Mouse (Mus musculus) liver, adult (tissue): ENCODE data around the gene Nktr.

Experiments
- GATA4 ChIP-seq: IDR thresholded peaks from 2 replicates; pipeline ENCODE4 v1.6.1; 2014; ENCODE audit warnings: mild to moderate bottlenecking, low read length; ENCODE audit not compliant: insufficient replicate concordance

Nktr gene

DNA sequence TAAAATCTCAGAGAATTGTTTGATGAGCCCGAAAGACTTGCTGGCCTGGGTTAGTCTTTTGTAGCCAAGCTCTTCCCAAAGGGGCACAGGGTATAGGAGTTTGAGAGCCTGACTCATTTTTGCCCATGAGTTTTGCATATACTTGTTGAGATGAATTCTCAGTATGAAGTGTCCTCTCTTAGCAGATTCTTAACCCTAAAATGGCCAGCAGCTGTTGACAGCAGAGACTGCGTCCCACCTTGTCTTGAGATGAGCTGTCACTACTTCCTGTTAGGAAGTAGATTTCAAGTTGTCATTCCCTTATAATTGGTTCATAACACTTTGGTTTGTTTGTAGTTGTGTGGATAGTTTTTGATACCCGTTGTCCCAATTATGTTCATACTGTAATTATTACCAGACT is 22.2 kb downstream of the Nktr start:
- no peak for TF ChIP-seq GATA4

GRCm38 (mm10) chr9:121744051-121744450 is 25.1 kb downstream of the Nktr start:
- TF ChIP-seq GATA4 = no peak

GRCm38 (mm10) chr9:121752774-121753173 is 33.8 kb downstream of the Nktr start:
- no peak for TF ChIP-seq GATA4

GRCm38 (mm10) chr9:121754624-121755023 is 35.7 kb downstream of the Nktr start:
- TF ChIP-seq GATA4 = no peak

DNA sequence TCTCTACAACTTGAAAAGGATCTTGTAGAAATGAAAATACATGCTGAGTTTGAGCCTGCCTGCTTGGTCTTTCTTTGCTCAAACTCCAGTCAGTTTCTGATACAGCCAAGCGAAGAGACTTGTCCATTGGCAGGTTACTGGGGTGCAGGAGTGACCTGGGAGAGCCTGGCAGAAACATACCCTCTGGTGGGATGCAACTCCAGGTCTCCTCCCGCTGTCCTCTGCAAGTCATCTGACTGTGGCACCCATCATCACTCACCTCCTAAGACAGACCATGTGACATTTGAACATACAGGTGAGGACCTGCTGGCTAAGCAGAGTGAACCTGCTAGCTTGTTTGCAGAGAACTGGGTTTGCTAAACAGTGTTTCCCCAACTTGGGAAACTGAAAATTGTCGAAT is 37.8 kb downstream of the Nktr start:
- no peak for TF ChIP-seq GATA4

GRCm38 (mm10) chr9:121757432-121757831 is 38.5 kb downstream of the Nktr start:
- TF ChIP-seq GATA4 = no peak

GRCm38 (mm10) chr9:121757835-121758814 is 39.2 kb downstream of the Nktr start:
- TF ChIP-seq GATA4 = no peak

DNA sequence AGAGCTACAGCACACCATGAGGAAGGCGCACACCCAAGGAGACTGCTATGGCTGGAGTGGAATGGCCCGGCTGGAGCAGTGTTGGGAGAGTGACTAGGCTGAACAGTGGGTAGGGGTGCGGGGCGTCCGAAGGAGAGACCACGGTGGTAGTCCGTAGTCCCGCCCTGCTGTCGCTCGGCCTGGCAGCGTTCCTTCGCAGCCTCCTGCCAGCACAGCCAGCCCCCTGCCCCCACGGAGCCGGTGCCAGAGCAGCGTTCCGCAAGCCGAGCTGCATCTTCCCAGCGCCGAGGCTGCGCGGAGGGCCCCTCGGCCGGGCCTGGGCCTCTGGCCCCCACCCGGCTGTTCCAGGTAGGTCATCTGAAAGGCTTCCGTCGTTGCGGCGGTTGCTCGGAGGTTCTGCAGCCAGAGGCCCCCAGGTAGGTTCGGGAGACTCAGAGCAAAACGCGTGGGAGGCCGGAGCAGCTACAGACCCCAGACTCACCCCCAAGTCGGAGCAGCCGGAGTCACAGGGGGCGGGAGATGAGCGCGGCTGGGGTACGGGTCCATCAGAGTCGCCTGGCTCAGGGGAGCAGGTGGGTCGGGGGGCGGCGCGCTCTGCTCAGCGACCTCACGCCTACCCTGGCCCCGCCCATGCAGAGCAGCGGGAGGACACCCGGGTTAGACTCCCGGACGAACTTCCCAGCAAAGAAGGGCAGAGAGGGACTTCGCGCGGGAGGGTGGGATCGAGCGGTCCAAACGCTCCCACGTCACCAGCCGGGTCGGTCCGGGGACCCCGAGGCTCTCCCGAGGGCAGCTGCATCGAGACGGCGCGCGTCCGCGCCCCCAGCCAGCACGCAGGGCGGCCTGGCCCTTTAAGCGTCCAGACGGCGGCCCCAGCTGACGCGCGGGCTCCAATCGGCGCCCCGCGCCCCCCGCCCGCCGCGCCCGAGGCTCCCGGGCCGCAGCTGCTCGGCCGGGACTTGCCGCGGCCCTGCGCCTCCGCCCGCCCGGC is 40.4 kb downstream of the Nktr start, which contains the start of gene Zfp651:
TSS of gene Zfp651 (plus strand) at position 240 of the 991 bp plus-strand sequence.
- TF ChIP-seq GATA4 = no peak

DNA sequence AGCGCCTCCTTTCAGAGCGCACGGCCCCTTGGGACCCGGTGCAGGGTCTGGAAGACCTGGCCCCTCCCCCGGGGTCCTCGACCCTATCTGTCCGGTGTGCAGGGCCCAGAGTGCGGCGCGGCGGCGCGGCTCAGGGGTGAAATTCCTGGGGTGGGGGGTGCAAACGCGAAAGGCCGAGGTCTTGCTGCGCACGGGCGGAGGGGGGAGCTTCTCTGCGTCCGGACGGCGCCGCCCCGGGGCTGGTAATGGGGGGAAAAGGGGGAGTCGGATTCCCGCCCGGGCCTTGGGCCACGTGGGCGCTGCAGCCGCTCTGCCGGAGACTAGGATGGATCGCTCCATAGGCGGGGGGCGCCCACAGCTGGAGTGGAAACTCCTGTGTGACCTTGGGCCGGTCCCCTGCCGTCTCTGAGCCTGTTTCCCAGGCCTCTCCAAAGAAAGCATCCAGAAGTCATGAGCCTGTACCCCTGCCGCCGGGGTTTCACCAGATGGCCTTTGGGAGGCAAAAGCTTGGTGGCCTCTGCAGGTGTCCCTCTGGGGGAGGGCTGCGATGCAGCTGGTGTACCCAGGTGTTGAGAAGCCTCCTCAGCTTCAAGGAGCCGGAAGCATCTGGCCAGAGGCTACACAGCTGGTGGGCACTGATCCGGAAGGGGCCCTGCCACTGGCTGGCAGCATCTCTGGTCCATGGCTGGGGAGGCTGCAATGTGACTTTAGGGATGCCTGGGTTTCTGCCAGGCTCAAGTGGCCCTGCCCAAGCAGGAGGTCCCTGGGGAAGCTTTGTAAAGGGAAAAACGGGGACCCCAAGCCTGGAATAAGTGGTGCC is 41.5 kb downstream of the Nktr start:
- no peak for TF ChIP-seq GATA4

DNA sequence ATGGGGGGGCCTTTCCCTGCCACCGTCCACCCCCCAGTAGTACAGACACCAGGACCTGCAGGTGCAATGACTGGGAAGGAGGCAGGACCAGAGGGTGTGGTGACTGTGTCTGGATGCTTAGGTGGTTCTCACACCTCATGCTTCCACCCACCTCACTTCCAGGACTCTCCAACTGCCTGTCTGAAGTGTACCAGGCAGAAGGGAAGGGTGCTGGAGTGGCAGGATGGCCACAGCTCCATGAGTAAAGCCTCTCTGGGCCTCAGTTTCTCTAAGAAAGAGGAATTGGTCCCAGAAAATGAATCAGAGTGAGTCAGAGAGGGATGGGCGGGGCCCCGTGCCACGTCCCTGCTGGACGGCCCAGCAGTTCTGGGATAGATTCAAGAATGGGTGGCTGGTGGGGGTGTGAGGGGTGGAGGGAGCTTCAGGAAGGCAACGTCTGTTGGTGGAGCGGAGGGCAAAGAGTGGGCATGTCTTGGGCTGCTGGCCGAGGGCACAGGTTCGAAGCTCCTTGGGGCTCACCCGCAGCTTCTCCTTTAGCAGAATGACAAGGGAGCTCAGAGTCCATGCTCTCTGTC is 42.2 kb downstream of the Nktr start:
- no peak for TF ChIP-seq GATA4

GRCm38 (mm10) chr9:121761787-121762186 is 42.8 kb downstream of the Nktr start:
- no peak for TF ChIP-seq GATA4

DNA sequence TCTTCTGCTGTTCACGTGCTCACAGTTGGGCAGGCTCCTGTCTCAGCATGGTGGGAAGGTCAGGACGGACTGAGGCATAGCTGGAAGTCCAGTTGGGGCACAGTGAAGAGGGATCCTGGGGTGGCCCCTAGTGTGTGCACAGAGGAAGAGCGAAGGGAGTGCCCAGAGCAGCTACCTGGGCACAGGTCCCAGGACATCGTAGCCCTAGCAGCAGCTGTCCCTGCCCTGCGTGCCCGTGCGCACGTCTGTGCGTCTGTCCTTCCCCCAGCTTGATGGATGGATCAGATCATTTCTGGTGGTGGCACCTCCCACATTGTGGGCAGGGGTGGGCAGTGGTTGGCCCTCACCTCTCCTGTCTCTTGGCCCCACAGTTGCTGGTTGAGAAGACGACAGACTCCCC is 43.3 kb downstream of the Nktr start:
- no peak for TF ChIP-seq GATA4

DNA sequence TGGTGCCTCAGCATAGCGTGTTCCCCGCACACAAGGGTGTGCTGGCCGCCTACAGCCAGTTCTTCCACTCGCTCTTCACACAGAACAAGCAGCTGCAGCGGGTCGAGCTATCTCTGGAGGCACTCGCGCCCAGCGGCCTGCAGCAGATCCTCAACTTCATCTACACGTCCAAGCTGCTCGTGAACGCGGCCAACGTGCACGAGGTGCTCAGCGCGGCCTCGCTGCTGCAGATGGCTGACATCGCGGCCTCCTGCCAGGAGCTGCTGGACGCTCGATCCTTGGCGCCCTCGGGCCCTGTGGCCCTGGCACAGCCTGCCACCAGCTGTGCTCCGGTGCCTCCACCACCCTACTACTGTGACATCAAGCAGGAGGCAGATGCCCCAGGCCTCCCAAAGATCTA is 43.8 kb downstream of the Nktr start:
- TF ChIP-seq GATA4 = no peak

DNA sequence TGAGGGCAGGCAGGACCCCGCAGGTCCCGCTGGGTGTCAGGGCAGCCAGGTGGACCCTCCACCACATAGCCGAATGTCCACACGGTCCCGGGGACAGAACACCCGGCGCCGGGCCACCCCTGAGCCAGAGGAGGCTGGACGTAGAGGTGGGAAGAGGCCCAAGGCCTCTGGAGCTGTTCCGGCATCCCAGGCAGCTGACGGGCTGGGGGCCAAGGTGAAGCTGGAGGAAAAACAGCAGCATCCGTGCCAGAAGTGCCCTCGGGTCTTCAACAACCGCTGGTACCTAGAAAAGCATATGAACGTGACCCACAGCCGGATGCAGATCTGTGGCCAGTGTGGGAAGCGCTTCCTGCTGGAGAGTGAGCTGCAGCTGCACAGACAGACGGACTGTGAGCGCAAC is 44.7 kb downstream of the Nktr start:
- no peak for TF ChIP-seq GATA4

GRCm38 (mm10) chr9:121765166-121765855 is 46.3 kb downstream of the Nktr start:
- no peak for TF ChIP-seq GATA4
